Mouse (Mus musculus) small intestine, adult 2 months (tissue): Measurements from ENCODE around the gene Stab1.

Experiments used
- CTCF ChIP-seq: fragments of 200-500 bp; IDR thresholded peaks from 2 replicates; pipeline ENCODE4 v1.5.1; 2012; ENCODE audit warnings: low read depth, mild to moderate bottlenecking, control low read depth, inconsistent platforms, low read length, moderate library complexity, mixed read lengths; ENCODE audit not compliant: insufficient replicate concordance, insufficient read length; ENCODE audit errors: extremely low read depth
- POLR2A ChIP-seq: fragments of 200-500 bp; IDR thresholded peaks from 2 replicates; pipeline ENCODE4 v1.6.1; 2012; ENCODE audit warnings: low read depth, mild to moderate bottlenecking, control low read depth, inconsistent platforms, low read length, moderate library complexity

GRCm38 (mm10) chr14:31215157-31216002 lies 46.9 kb upstream of the Stab1 start:
- TF ChIP-seq CTCF (peak; percentile 79; the same call in 1 of the 2 replicates), POLR2A (no peak)
